Comparison of ENCODE assay signal across 8 mouse cellular contexts in genomic region chr8:109737237-109738048, GRCm38 (mm10). TPM values are rescaled to one million over a fixed set of nuclear protein-coding genes. Genes with fewer than 3 reads are reported as not detected.
DNase-seq lines count a peak whose midpoint lies in the region; ATAC-seq and TF ChIP-seq lines count a peak whose summit lies in the region.

Gene Atxn1l (minus strand): TSS chr8:109737739.

- TF ChIP-seq CTCF in G1E (IDR thresholded peaks at IDR 0.05; ENCODE audit: low read depth, low read length) = no peak
- TF ChIP-seq CTCF in forebrain, postnatal 0 days (IDR thresholded peaks at IDR 0.05; ENCODE audit: low read depth) = peak; percentile 72

- DNase-seq in G1E (ENCODE audit: low spot score) = peak; percentile 93
- DNase-seq in cerebellum, adult 18-20 months = peak; percentile 79 to 89
- peak; percentile 93 for DNase-seq in forebrain, postnatal 0 days
- peak; percentile 95 for DNase-seq in heart, postnatal 4 days
- DNase-seq in layer of hippocampus, adult 8-10 months (ENCODE audit: low spot score in 2 of 2) = peak; percentile 70 to 86
- peak; percentile 55 for DNase-seq in ovary, adult 18-20 months (ENCODE audit: low spot score)
- DNase-seq in thymus, postnatal 0 days (ENCODE audit: low spot score) = peak; percentile 89

- WGBS in forebrain, postnatal 0 days = under 1% methylated on average over 54 of the region's 59 CpGs
- WGBS in lung, embryonic 15.5 days = under 1% methylated on average over 59 of the region's 59 CpGs

- H3K27ac ChIP-seq in forebrain, postnatal 0 days (ENCODE audit: low read depth, low read length) = peak within 1 kb of the TSS; percentile 62
- peak within 1 kb of the TSS; percentile 72 for H3K27ac ChIP-seq in lung, embryonic 15.5 days

- H3K9me3 ChIP-seq in G1E (replicated peaks) = 0 out of 2 replicates have a peak, but pooled peaks cover 4% of the 10 kb centered on the region
- H3K9me3 ChIP-seq in forebrain, postnatal 0 days (ENCODE audit: low read length) = no peaks in the 10 kb centered on the region
- H3K9me3 ChIP-seq in lung, embryonic 15.5 days = no peaks in the 10 kb centered on the region

- H3K4me3 ChIP-seq in G1E (ENCODE audit: low read depth, low read length) = peak within 1 kb of the TSS; percentile 95
- H3K4me3 ChIP-seq in forebrain, postnatal 0 days (ENCODE audit: low read depth, low read length) = peak within 1 kb of the TSS; percentile 96
- peak within 1 kb of the TSS; percentile 96 for H3K4me3 ChIP-seq in lung, embryonic 15.5 days

- H3K4me1 ChIP-seq in G1E (ENCODE audit: insufficient read depth, low read depth, low read length) = peaks cover 18% of the 10 kb centered on the region
- peaks cover 7% of the 10 kb centered on the region for H3K4me1 ChIP-seq in forebrain, postnatal 0 days (ENCODE audit: insufficient read depth)
- H3K4me1 ChIP-seq in lung, embryonic 15.5 days = peaks cover 12% of the 10 kb centered on the region

- peaks cover 30% of the 10 kb centered on the region for H3K36me3 ChIP-seq in G1E (replicated peaks)
- peaks cover 20% of the 10 kb centered on the region for H3K36me3 ChIP-seq in forebrain, postnatal 0 days (ENCODE audit: insufficient read depth)
- H3K36me3 ChIP-seq in lung, embryonic 15.5 days = peaks cover 19% of the 10 kb centered on the region

- ATAC-seq in G1E (ENCODE audit: extremely low read depth, insufficient number of reproducible peaks, low FRiP score, poor library complexity, severe bottlenecking) = peak; percentile 60
- ATAC-seq in forebrain, postnatal 0 days = peak; percentile 90
- ATAC-seq in lung, embryonic 15.5 days (ENCODE audit: borderline replicate concordance, extremely low read depth, low FRiP score, low TSS enrichment) = peak; percentile 87

- H3K9ac ChIP-seq in forebrain, postnatal 0 days = peak within 1 kb of the TSS; percentile 95
- H3K9ac ChIP-seq in lung, embryonic 15.5 days = peak within 1 kb of the TSS; percentile 99

- peak within 1 kb of the TSS; percentile 83 for H3K4me2 ChIP-seq in forebrain, postnatal 0 days (ENCODE audit: low read depth)
- H3K4me2 ChIP-seq in lung, embryonic 15.5 days = peak within 1 kb of the TSS; percentile 75

- H3K27me3 ChIP-seq in G1E (ENCODE audit: insufficient read depth, low read length) = no peaks in the 10 kb centered on the region
- H3K27me3 ChIP-seq in forebrain, postnatal 0 days (ENCODE audit: insufficient read depth, low read length) = no peaks in the 10 kb centered on the region
- no peaks in the 10 kb centered on the region for H3K27me3 ChIP-seq in lung, embryonic 15.5 days

RNA-seq across cellular contexts. Expression of gene Atxn1l, which starts in this region (rescaled TPM):
- total RNA-seq in G1E (2014; fragmentation: Nextera tagmentation) (27.6 and 29.5 TPM in 2 replicates), G1E (2017) (18.4 and 20.7 TPM in 2 replicates)
- polyA plus RNA-seq in G1E (2012) = 33.4 and 36.8 TPM in 2 replicates
- total RNA-seq in forebrain, postnatal 0 days (2014; rRNA removed) = 9.9 and 20.4 TPM in 2 replicates
- 1.9 and 3.2 TPM in 2 replicates for polyA plus RNA-seq in forebrain, postnatal 0 days (2015; fragmentation: Nextera tagmentation; extraction: Ambion mirVana)
- total RNA-seq in heart, postnatal 4 days (2021) = 10 to 100 TPM; 33.6 to 34.4 TPM
- 10 to 100 TPM; 36.2 to 41.0 (median 39.6) TPM for total RNA-seq in layer of hippocampus, adult 8-10 months (2022)
- 7.0 and 7.9 TPM in 2 replicates for polyA plus RNA-seq in lung, embryonic 15.5 days (2015; fragmentation: Nextera tagmentation; extraction: Ambion mirVana)
- 4.0 and 4.5 TPM in 2 replicates for polyA plus RNA-seq in thymus, postnatal 0 days (2015; fragmentation: Nextera tagmentation; extraction: Ambion mirVana)

Comparison
In these comparisons a context has a peak if more than half of its experiments do, and no peak if none do; other contexts are left out.
1. Peak in every context shown above with its lines: DNase-seq, ATAC-seq, H3K4me3 ChIP-seq and H3K27ac ChIP-seq.